Mouse (Mus musculus): ENCODE data around the gene Mipol1. TPM values are rescaled to one million over a fixed set of nuclear protein-coding genes. Genes with fewer than 3 reads are reported as not detected.

Gene Mipol1
- polyA plus RNA-seq, 1 experiment = 0.70 TPM

GRCm38 (mm10) chr12:57307748-57308147 is 77.5 kb downstream of the Mipol1 start:
- TF ChIP-seq MYOD1 (IDR thresholded peaks at IDR 0.05; ENCODE audit: control insufficient read depth, insufficient read length, low read depth) = no peak
- no peak for TF ChIP-seq CTCF (IDR thresholded peaks at IDR 0.05; ENCODE audit: control insufficient read depth, insufficient read depth, insufficient read length)
- TF ChIP-seq FOSL1 (IDR thresholded peaks at IDR 0.05; ENCODE audit: insufficient read depth, low read length, poor library complexity, severe bottlenecking) = no peak
- Histone ChIP-seq H3K79me3 (ENCODE audit: low read depth) (no peaks in the 10 kb centered on the region), H3K27me3 (ENCODE audit: control insufficient read depth, insufficient read depth, insufficient read length) (no peaks in the 10 kb centered on the region), H3K36me3 (ENCODE audit: control insufficient read depth, insufficient read depth) (no peaks in the 10 kb centered on the region), H3K4me3 (ENCODE audit: insufficient read depth, poor library complexity, severe bottlenecking) (no peak overlapping the region), H3ac (ENCODE audit: control insufficient read depth, insufficient read length, low read depth) (no peak overlapping the region), H3K79me2 (ENCODE audit: control insufficient read depth, insufficient read depth) (no peaks in the 10 kb centered on the region)

- no peak overlapping the region for H3ac ChIP-seq (ENCODE audit: control insufficient read depth, insufficient read length, low read depth)
- no peak overlapping the region for H3K4me3 ChIP-seq (ENCODE audit: insufficient read depth, poor library complexity, severe bottlenecking)
- no peaks in the 10 kb centered on the region for H3K79me3 ChIP-seq (ENCODE audit: low read depth)
- TF ChIP-seq USF1 (IDR thresholded peaks at IDR 0.05; ENCODE audit: low read depth) (no peak), CTCF (IDR thresholded peaks at IDR 0.05; ENCODE audit: control insufficient read depth, insufficient read depth, insufficient read length) (no peak), MYOD1 (IDR thresholded peaks at IDR 0.05; ENCODE audit: control insufficient read depth, insufficient read length, low read depth) (no peak), MAX (IDR thresholded peaks at IDR 0.05) (no peak), MYOG (IDR thresholded peaks at IDR 0.05; ENCODE audit: control insufficient read depth, extremely low read depth, insufficient read length) (no peak), FOSL1 (IDR thresholded peaks at IDR 0.05; ENCODE audit: insufficient read depth, low read length, poor library complexity, severe bottlenecking) (no peak), CEBPB (IDR thresholded peaks at IDR 0.05; ENCODE audit: low read depth) (no peak)
- no peaks in the 10 kb centered on the region for H3K27me3 ChIP-seq (ENCODE audit: control insufficient read depth, insufficient read depth, insufficient read length)
- no peaks in the 10 kb centered on the region for H3K36me3 ChIP-seq (ENCODE audit: control insufficient read depth, insufficient read depth)
- H3K79me2 ChIP-seq (ENCODE audit: control insufficient read depth, insufficient read depth) = no peaks in the 10 kb centered on the region
These were observed 108.8 kb downstream of the Mipol1 start for GRCm38 (mm10) chr12:57339053-57339452.

- TF ChIP-seq CTCF (IDR thresholded peaks at IDR 0.05; ENCODE audit: control insufficient read depth, insufficient read depth, insufficient read length) (no peak), FOSL1 (IDR thresholded peaks at IDR 0.05; ENCODE audit: insufficient read depth, low read length, poor library complexity, severe bottlenecking) (no peak), USF1 (IDR thresholded peaks at IDR 0.05; ENCODE audit: low read depth) (no peak), MYOD1 (IDR thresholded peaks at IDR 0.05; ENCODE audit: control insufficient read depth, insufficient read length, low read depth) (no peak), CEBPB (IDR thresholded peaks at IDR 0.05; ENCODE audit: low read depth) (no peak), MAX (IDR thresholded peaks at IDR 0.05) (no peak), MYOG (IDR thresholded peaks at IDR 0.05; ENCODE audit: control insufficient read depth, extremely low read depth, insufficient read length) (no peak)
- H3K4me3 ChIP-seq (ENCODE audit: insufficient read depth, poor library complexity, severe bottlenecking) = no peak overlapping the region
- no peaks in the 10 kb centered on the region for H3K79me3 ChIP-seq (ENCODE audit: low read depth)
- H3K79me2 ChIP-seq (ENCODE audit: control insufficient read depth, insufficient read depth) = no peaks in the 10 kb centered on the region
- H3ac ChIP-seq (ENCODE audit: control insufficient read depth, insufficient read length, low read depth) = no peak overlapping the region
- H3K36me3 ChIP-seq (ENCODE audit: control insufficient read depth, insufficient read depth) = no peaks in the 10 kb centered on the region
- no peaks in the 10 kb centered on the region for H3K27me3 ChIP-seq (ENCODE audit: control insufficient read depth, insufficient read depth, insufficient read length)
These were observed 109.9 kb downstream of the Mipol1 start for GRCm38 (mm10) chr12:57340111-57340510.

GRCm38 (mm10) chr12:57362732-57363131 is 132.5 kb downstream of the Mipol1 start:
- Histone ChIP-seq H3ac (ENCODE audit: control insufficient read depth, insufficient read length, low read depth) (no peak overlapping the region), H3K36me3 (ENCODE audit: control insufficient read depth, insufficient read depth) (no peaks in the 10 kb centered on the region), H3K79me2 (ENCODE audit: control insufficient read depth, insufficient read depth) (no peaks in the 10 kb centered on the region), H3K79me3 (ENCODE audit: low read depth) (no peaks in the 10 kb centered on the region), H3K27me3 (ENCODE audit: control insufficient read depth, insufficient read depth, insufficient read length) (no peaks in the 10 kb centered on the region), H3K4me3 (ENCODE audit: insufficient read depth, poor library complexity, severe bottlenecking) (no peak overlapping the region)
- no peak for TF ChIP-seq USF1 (IDR thresholded peaks at IDR 0.05; ENCODE audit: low read depth)
- no peak for TF ChIP-seq MYOG (IDR thresholded peaks at IDR 0.05; ENCODE audit: control insufficient read depth, extremely low read depth, insufficient read length)
- no peak for TF ChIP-seq FOSL1 (IDR thresholded peaks at IDR 0.05; ENCODE audit: insufficient read depth, low read length, poor library complexity, severe bottlenecking)
- no peak for TF ChIP-seq CTCF (IDR thresholded peaks at IDR 0.05; ENCODE audit: control insufficient read depth, insufficient read depth, insufficient read length)
- no peak for TF ChIP-seq CEBPB (IDR thresholded peaks at IDR 0.05; ENCODE audit: low read depth)
- no peak for TF ChIP-seq MYOD1 (IDR thresholded peaks at IDR 0.05; ENCODE audit: control insufficient read depth, insufficient read length, low read depth)
- TF ChIP-seq MAX (IDR thresholded peaks at IDR 0.05) = no peak

- Histone ChIP-seq H3K27me3 (ENCODE audit: control insufficient read depth, insufficient read depth, insufficient read length) (no peaks in the 10 kb centered on the region), H3ac (ENCODE audit: control insufficient read depth, insufficient read length, low read depth) (no peak overlapping the region), H3K79me2 (ENCODE audit: control insufficient read depth, insufficient read depth) (no peaks in the 10 kb centered on the region), H3K79me3 (ENCODE audit: low read depth) (no peaks in the 10 kb centered on the region), H3K4me3 (ENCODE audit: insufficient read depth, poor library complexity, severe bottlenecking) (no peak overlapping the region), H3K36me3 (ENCODE audit: control insufficient read depth, insufficient read depth) (no peaks in the 10 kb centered on the region)
- TF ChIP-seq MAX (IDR thresholded peaks at IDR 0.05) (no peak), CEBPB (IDR thresholded peaks at IDR 0.05; ENCODE audit: low read depth) (no peak), MYOG (IDR thresholded peaks at IDR 0.05; ENCODE audit: control insufficient read depth, extremely low read depth, insufficient read length) (no peak), CTCF (IDR thresholded peaks at IDR 0.05; ENCODE audit: control insufficient read depth, insufficient read depth, insufficient read length) (no peak), MYOD1 (IDR thresholded peaks at IDR 0.05; ENCODE audit: control insufficient read depth, insufficient read length, low read depth) (no peak), USF1 (IDR thresholded peaks at IDR 0.05; ENCODE audit: low read depth) (no peak), FOSL1 (IDR thresholded peaks at IDR 0.05; ENCODE audit: insufficient read depth, low read length, poor library complexity, severe bottlenecking) (no peak)
These were observed 133.8 kb downstream of the Mipol1 start for GRCm38 (mm10) chr12:57364027-57364426.
